ENCODE assay signal across 10 mouse cellular contexts in the genomic region with DNA sequence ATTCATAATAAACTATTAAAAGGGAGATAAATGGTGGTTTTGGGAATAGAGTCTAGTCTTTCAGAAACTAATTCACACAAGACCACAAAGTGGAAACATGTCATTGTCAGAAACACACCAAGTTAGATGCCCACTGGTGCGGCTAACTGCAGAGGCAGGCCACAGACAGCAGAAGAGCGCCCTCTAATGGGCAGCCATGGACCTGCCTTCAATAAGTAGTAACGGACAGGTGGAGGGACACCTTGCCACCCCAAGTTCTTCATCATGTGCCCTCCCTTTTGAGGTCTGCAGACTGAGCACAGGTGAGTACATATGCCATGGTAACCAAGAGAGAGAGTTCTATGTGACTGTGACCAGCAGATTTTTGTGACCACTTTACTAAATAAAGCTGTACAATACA. TPM values are rescaled to one million over a fixed set of nuclear protein-coding genes. Genes with fewer than 3 reads are reported as not detected.
A peak's percentile ranks its signal among the peaks of the same experiment; 100 is the strongest.
DNase-seq lines count a peak whose midpoint lies in the region; ATAC-seq and TF ChIP-seq lines count a peak whose summit lies in the region.
"Had no signal": no experiment of that assay in that cellular context is flagged by ENCODE, and none has a peak within 500 bp of the region (broad histone marks: within the 10 kb centered on the region; RNA-seq: fewer than 3 reads in every experiment).

No protein-coding gene starts in this region.

- no peak overlapping the region for H3K9ac ChIP-seq in stomach, postnatal 0 days (ENCODE audit: low read length)
- H3K9ac ChIP-seq: hindbrain, embryonic 15.5 days; neural tube, embryonic 13.5 days had no signal

- peak; percentile 91 for TF ChIP-seq CTCF in stomach, postnatal 0 days (IDR thresholded peaks at IDR 0.05; ENCODE audit: low read depth)

- ATAC-seq in erythroblast, adult 5-6 weeks (replicated peaks; ENCODE audit: low FRiP score, poor library complexity, severe bottlenecking) = peak; percentile 86
- ATAC-seq in megakaryocyte, adult 5-6 weeks (ENCODE audit: poor library complexity, severe bottlenecking) = peak; percentile 85
- peak; percentile 63; the same call in 1 of the 2 replicates for ATAC-seq in stomach, postnatal 0 days (ENCODE audit: low FRiP score, low TSS enrichment)

- H3K4me2 ChIP-seq in stomach, postnatal 0 days (replicated peaks; ENCODE audit: low read depth) = no peak overlapping the region
- H3K4me2 ChIP-seq: hindbrain, embryonic 15.5 days; neural tube, embryonic 13.5 days had no signal

- no peaks in the 10 kb centered on the region for H3K27me3 ChIP-seq in stomach, postnatal 0 days (ENCODE audit: control insufficient read depth, insufficient read depth, low read length)
- H3K27me3 ChIP-seq: hindbrain, embryonic 15.5 days; neural tube, embryonic 13.5 days had no signal

- peaks cover 4% of the 10 kb centered on the region for H3K36me3 ChIP-seq in stomach, postnatal 0 days (ENCODE audit: control insufficient read depth, insufficient read depth, low read length)

- no peak overlapping the region for H3K4me3 ChIP-seq in stomach, postnatal 0 days (ENCODE audit: low read depth, low read length)
- H3K4me3 ChIP-seq: hindbrain, embryonic 15.5 days; neural tube, embryonic 13.5 days had no signal

- DNase-seq in embryo, embryonic 10 days (ENCODE audit: low spot score) = peak; percentile 67
- no peak for DNase-seq in embryo, embryonic 9.5 days (ENCODE audit: extremely low spot score)
- DNase-seq in 3T3-L1 (ENCODE audit: low read depth, low spot score) (peak; percentile 74), ZHBTc4 (ENCODE audit: low read depth, low spot score) (peak; percentile 76)
- DNase-seq in kidney, postnatal 36 days = peak; percentile 75 to 88
- peak; percentile 69 for DNase-seq in stomach, postnatal 0 days (ENCODE audit: low spot score)

- TF ChIP-seq EP300 in stomach, postnatal 0 days (optimal IDR thresholded peaks at IDR 0.05) = no peak

- H3K27ac ChIP-seq in stomach, postnatal 0 days (replicated peaks) = no peak overlapping the region
- H3K27ac ChIP-seq: hindbrain, embryonic 15.5 days; neural tube, embryonic 13.5 days had no signal

- no peaks in the 10 kb centered on the region for H3K4me1 ChIP-seq in stomach, postnatal 0 days (replicated peaks; ENCODE audit: control insufficient read depth, insufficient read depth)
- H3K4me1 ChIP-seq: hindbrain, embryonic 15.5 days; neural tube, embryonic 13.5 days had no signal

- WGBS in stomach, postnatal 0 days = 26% methylated on average over 3 of the region's 3 CpGs

- no peaks in the 10 kb centered on the region for H3K9me3 ChIP-seq in stomach, postnatal 0 days (ENCODE audit: control insufficient read depth, low read length)
- H3K9me3 ChIP-seq: hindbrain, embryonic 15.5 days; neural tube, embryonic 13.5 days had no signal

RNA-seq across cellular contexts. Expression of a gene that starts 27.3 kb away (rescaled TPM):
- not detected in 2 replicates for total RNA-seq in erythroblast, adult 5-6 weeks (2015; ENCODE audit: low replicate concordance)
- 0.70 and 1.8 TPM in 2 replicates for total RNA-seq in erythroblast, adult 5-6 weeks (2017; ENCODE audit: low replicate concordance)
- total RNA-seq in megakaryocyte, adult 5-6 weeks (2015) = 1.1 and 1.3 TPM in 2 replicates
- 2.6 and 2.7 TPM in 2 replicates for total RNA-seq in megakaryocyte, adult 5-6 weeks (2017)
- polyA plus RNA-seq in stomach, postnatal 0 days (2015; fragmentation: Nextera tagmentation; extraction: Ambion mirVana) = 1.9 and 2.2 TPM in 2 replicates

RNA-seq across cellular contexts. Expression of a gene that starts 34.3 kb away (rescaled TPM):
- not detected in 2 replicates for total RNA-seq in erythroblast, adult 5-6 weeks (2015; ENCODE audit: low replicate concordance)
- not detected in 2 replicates for total RNA-seq in erythroblast, adult 5-6 weeks (2017; ENCODE audit: low replicate concordance)
- total RNA-seq in megakaryocyte, adult 5-6 weeks (2015) = not detected in 2 replicates
- not detected in 2 replicates for total RNA-seq in megakaryocyte, adult 5-6 weeks (2017)
- 0.68 and 1.7 TPM in 2 replicates for polyA plus RNA-seq in stomach, postnatal 0 days (2015; fragmentation: Nextera tagmentation; extraction: Ambion mirVana)
- polyA plus RNA-seq: hindbrain, embryonic 15.5 days; neural tube, embryonic 13.5 days had no signal

RNA-seq across cellular contexts. Expression of a gene that starts 40.1 kb away (rescaled TPM):
- total RNA-seq in erythroblast, adult 5-6 weeks (2015; ENCODE audit: low replicate concordance) = 19.8 and 24.2 TPM in 2 replicates
- total RNA-seq in erythroblast, adult 5-6 weeks (2017; ENCODE audit: low replicate concordance) = 16.4 and 20.5 TPM in 2 replicates
- total RNA-seq in megakaryocyte, adult 5-6 weeks (2015) = 33.4 and 33.7 TPM in 2 replicates
- 24.5 and 28.7 TPM in 2 replicates for total RNA-seq in megakaryocyte, adult 5-6 weeks (2017)
- polyA plus RNA-seq in stomach, postnatal 0 days (2015; fragmentation: Nextera tagmentation; extraction: Ambion mirVana) = 28.3 and 29.5 TPM in 2 replicates
